Mouse (Mus musculus) heart, embryonic 11.5 days (tissue): ENCODE measurements at regions not wholly inside any gene's neighbourhood (a gene's known extent, or its start where the extent isn't known, plus 50 kb on each side); places are given as distances from the start of the nearest gene placed in this dataset.

Experiments
- ATAC-seq: fragments of 200-750 bp; cut with Nextera tagmentation; replicated peaks from 2 replicates; pipeline ENCODE4 v1.8.0; 2017; ENCODE audit warnings: moderate library complexity; ENCODE audit not compliant: insufficient number of reproducible peaks, low FRiP score, low TSS enrichment
- H3K27ac ChIP-seq: fragments of 300-500 bp; sonication (generic); 2 replicates; pipeline ENCODE4 v1.5.1; 2014; ENCODE audit warnings: mild to moderate bottlenecking, low read depth, low read length
- H3K27me3 ChIP-seq: fragments of 300-500 bp; sonication (generic); 2 replicates; pipeline ENCODE4 v1.6.1; 2014; ENCODE audit warnings: mild to moderate bottlenecking, low read length, mixed read lengths; ENCODE audit not compliant: control insufficient read depth, insufficient read depth
- H3K36me3 ChIP-seq: fragments of 300-500 bp; sonication (generic); 2 replicates; pipeline ENCODE4 v1.6.1; 2014; ENCODE audit warnings: mild to moderate bottlenecking, low read length, moderate library complexity, mixed read lengths; ENCODE audit not compliant: control insufficient read depth, insufficient read depth
- H3K4me1 ChIP-seq: fragments of 300-500 bp; sonication (generic); 2 replicates; pipeline ENCODE4 v1.6.1; 2014; ENCODE audit warnings: low read length; ENCODE audit not compliant: control insufficient read depth, insufficient read depth
- H3K4me2 ChIP-seq: fragments of 300-500 bp; sonication (generic); 2 replicates; pipeline ENCODE4 v1.6.1; 2014; ENCODE audit warnings: mild to moderate bottlenecking, moderate library complexity
- H3K4me3 ChIP-seq: fragments of 300-500 bp; sonication (generic); 2 replicates; pipeline ENCODE4 v1.5.1; 2014; ENCODE audit warnings: low read depth, low read length
- H3K9ac ChIP-seq: fragments of 300-500 bp; sonication (generic); 2 replicates; pipeline ENCODE4 v1.6.1; 2014; ENCODE audit warnings: mild to moderate bottlenecking, low read depth, low read length, moderate library complexity
- H3K9me3 ChIP-seq: fragments of 300-500 bp; sonication (generic); replicated peaks from 2 replicates; pipeline ENCODE4 v1.6.1; 2016; ENCODE audit warnings: low read length; ENCODE audit not compliant: control insufficient read depth
- WGBS: fragments of 180-500 bp; shearing (Covaris S2); extraction: QIAGEN DNeasy Blood & Tissue Kit; methylation state at CpG from one replicate; pipeline ENCODE4 v1.1.7; 2014; ENCODE audit not compliant: insufficient replicate concordance; 5-methylcytosine and 5-hydroxymethylcytosine counted together

- Histone ChIP-seq H3K27ac (no peak overlapping the region), H3K4me2 (no peak overlapping the region), H3K9ac (no peak overlapping the region), H3K27me3 (no peaks in the 10 kb centered on the region), H3K36me3 (no peaks in the 10 kb centered on the region), H3K9me3 (peaks cover 8% of the 10 kb centered on the region), H3K4me1 (no peaks in the 10 kb centered on the region), H3K4me3 (no peak overlapping the region)
- ATAC-seq, result no peak
- WGBS, result 67% methylated on average over 3 of the region's 3 CpGs
Measured at GRCm38 (mm10) chr3:52467876-52468275, 199.7 kb downstream of the Foxo1 start.

- ATAC-seq, result no peak
- H3K4me2 ChIP-seq, result no peak overlapping the region
Measured at GRCm38 (mm10) chr3:52466984-52467565, 198.9 kb downstream of the Foxo1 start.

GRCm38 (mm10) chr3:52466571-52466970 is 198.4 kb downstream of the Foxo1 start:
- H3K9me3 ChIP-seq, result peaks cover 5% of the 10 kb centered on the region
- ATAC-seq, result no peak
- H3K4me1 ChIP-seq, result no peaks in the 10 kb centered on the region
- H3K36me3 ChIP-seq, result no peaks in the 10 kb centered on the region
- no peak overlapping the region for H3K4me3 ChIP-seq
- H3K9ac ChIP-seq, result no peak overlapping the region
- 70% methylated on average over 3 of the region's 3 CpGs for WGBS
- H3K27ac ChIP-seq, result no peak overlapping the region
- H3K4me2 ChIP-seq, result no peak overlapping the region
- H3K27me3 ChIP-seq, result no peaks in the 10 kb centered on the region

More at GRCm38 (mm10) chr3:52466984-52467565, 198.9 kb downstream of the Foxo1 start:
- H3K9me3 ChIP-seq, result peaks cover 5% of the 10 kb centered on the region
- H3K4me1 ChIP-seq, result no peaks in the 10 kb centered on the region
- no peak overlapping the region for H3K9ac ChIP-seq
- no peaks in the 10 kb centered on the region for H3K27me3 ChIP-seq
- H3K4me3 ChIP-seq, result no peak overlapping the region
- H3K27ac ChIP-seq, result no peak overlapping the region
- WGBS, result 73% methylated on average over 11 of the region's 11 CpGs
- H3K36me3 ChIP-seq, result no peaks in the 10 kb centered on the region

- H3K4me3 ChIP-seq, result no peak overlapping the region
- no peaks in the 10 kb centered on the region for H3K9me3 ChIP-seq
- H3K36me3 ChIP-seq, result no peaks in the 10 kb centered on the region
- H3K4me2 ChIP-seq, result no peak overlapping the region
- H3K27me3 ChIP-seq, result no peaks in the 10 kb centered on the region
- no peak overlapping the region for H3K9ac ChIP-seq
- H3K4me1 ChIP-seq, result no peaks in the 10 kb centered on the region
- no peak overlapping the region for H3K27ac ChIP-seq
- ATAC-seq, result no peak
- WGBS, result 65% methylated on average over 7 of the region's 7 CpGs
Measured at GRCm38 (mm10) chr3:52463911-52464310, 195.8 kb downstream of the Foxo1 start.

GRCm38 (mm10) chr3:52454955-52455354 is 186.8 kb downstream of the Foxo1 start:
- H3K4me3 ChIP-seq, result no peak overlapping the region
- 67% methylated on average over 5 of the region's 5 CpGs for WGBS
- no peaks in the 10 kb centered on the region for H3K27me3 ChIP-seq
- no peaks in the 10 kb centered on the region for H3K36me3 ChIP-seq
- ATAC-seq, result no peak
- no peaks in the 10 kb centered on the region for H3K4me1 ChIP-seq
- no peak overlapping the region for H3K4me2 ChIP-seq
- H3K9ac ChIP-seq, result no peak overlapping the region
- no peaks in the 10 kb centered on the region for H3K9me3 ChIP-seq
- H3K27ac ChIP-seq, result no peak overlapping the region

GRCm38 (mm10) chr3:52453041-52453440 is 184.9 kb downstream of the Foxo1 start:
- Histone ChIP-seq H3K27me3 (no peaks in the 10 kb centered on the region), H3K36me3 (no peaks in the 10 kb centered on the region), H3K4me1 (no peaks in the 10 kb centered on the region), H3K9me3 (no peaks in the 10 kb centered on the region), H3K4me3 (no peak overlapping the region), H3K27ac (no peak overlapping the region), H3K9ac (no peak overlapping the region), H3K4me2 (no peak overlapping the region)
- 56% methylated on average over 3 of the region's 3 CpGs for WGBS
- no peak for ATAC-seq

- WGBS, result 53% methylated on average over 5 of the region's 5 CpGs
- Histone ChIP-seq H3K36me3 (no peaks in the 10 kb centered on the region), H3K9ac (no peak overlapping the region), H3K27me3 (no peaks in the 10 kb centered on the region), H3K9me3 (no peaks in the 10 kb centered on the region), H3K4me3 (no peak overlapping the region), H3K4me1 (no peaks in the 10 kb centered on the region), H3K4me2 (no peak overlapping the region), H3K27ac (no peak overlapping the region)
- ATAC-seq, result no peak
Measured at GRCm38 (mm10) chr3:52452345-52452744, 184.2 kb downstream of the Foxo1 start.

- Histone ChIP-seq H3K9me3 (no peaks in the 10 kb centered on the region), H3K4me3 (no peak overlapping the region), H3K9ac (no peak overlapping the region), H3K36me3 (no peaks in the 10 kb centered on the region), H3K27ac (no peak overlapping the region), H3K27me3 (no peaks in the 10 kb centered on the region), H3K4me1 (no peaks in the 10 kb centered on the region), H3K4me2 (no peak overlapping the region)
- 67% methylated on average over 1 of the region's 1 CpGs for WGBS
- no peak for ATAC-seq
Measured at GRCm38 (mm10) chr3:52446991-52447390, 178.9 kb downstream of the Foxo1 start.

- 62% methylated on average over 5 of the region's 5 CpGs for WGBS
- Histone ChIP-seq H3K36me3 (no peaks in the 10 kb centered on the region), H3K27ac (no peak overlapping the region), H3K4me3 (no peak overlapping the region), H3K9ac (no peak overlapping the region), H3K27me3 (no peaks in the 10 kb centered on the region), H3K4me1 (no peaks in the 10 kb centered on the region), H3K4me2 (no peak overlapping the region), H3K9me3 (no peaks in the 10 kb centered on the region)
- ATAC-seq, result no peak
Measured at GRCm38 (mm10) chr3:52446500-52446899, 178.4 kb downstream of the Foxo1 start.
